Mouse (Mus musculus) R1 (cell line): ENCODE results near the gene Ifnar1.

Source experiments
- DNase-seq: peaks from one replicate; pipeline ENCODE4 v3.0.0-alpha.2; 2018; ENCODE audit warnings: low read depth, low spot score

The Ifnar1 gene

DNA sequence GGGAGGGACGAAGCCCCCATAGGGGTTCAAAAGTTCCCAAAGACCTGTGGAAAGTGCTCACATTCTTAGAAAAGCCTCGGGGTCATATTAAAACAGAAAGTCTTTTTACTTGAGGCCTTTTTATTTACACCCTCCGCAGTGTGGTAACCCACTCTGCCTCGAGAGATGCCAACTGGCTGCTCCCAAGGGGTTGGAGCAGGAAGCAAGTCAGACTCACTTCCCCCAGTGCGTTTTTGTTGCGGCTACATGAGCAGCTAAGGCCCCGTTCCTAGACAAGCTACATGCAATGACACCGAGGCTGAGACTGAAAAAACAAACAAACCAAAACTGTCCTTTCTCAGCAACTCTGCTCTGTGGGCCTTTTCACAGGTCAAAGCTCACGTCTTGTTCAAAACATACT lies 53.5 kb downstream of the Ifnar1 start:
- no peak for DNase-seq

DNA sequence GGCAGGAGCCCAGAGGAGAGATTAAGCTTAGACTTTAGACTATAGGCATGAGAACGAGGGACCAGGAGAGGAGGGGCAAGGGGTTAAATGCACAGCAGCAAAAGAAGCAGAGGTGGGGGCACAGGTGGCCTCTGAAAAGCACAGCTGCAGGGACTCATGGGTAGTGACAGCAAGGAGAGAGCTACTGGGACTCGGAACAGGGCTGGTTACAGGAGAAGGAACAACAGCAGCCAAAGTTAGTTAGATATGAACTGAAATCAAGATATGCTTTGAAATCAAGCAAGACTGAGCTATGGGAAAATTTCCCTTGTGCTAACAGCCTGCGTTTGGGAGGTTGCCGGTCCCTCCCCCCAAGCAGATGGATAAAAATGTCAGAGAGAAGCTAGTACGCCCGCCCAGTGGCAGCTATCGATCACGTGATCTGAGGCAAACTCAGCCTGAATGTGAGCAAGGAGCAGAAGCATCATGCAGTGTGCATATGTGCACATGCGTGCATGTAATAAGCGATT lies 56.6 kb downstream of the Ifnar1 start:
- DNase-seq, result peak; percentile 55

DNA sequence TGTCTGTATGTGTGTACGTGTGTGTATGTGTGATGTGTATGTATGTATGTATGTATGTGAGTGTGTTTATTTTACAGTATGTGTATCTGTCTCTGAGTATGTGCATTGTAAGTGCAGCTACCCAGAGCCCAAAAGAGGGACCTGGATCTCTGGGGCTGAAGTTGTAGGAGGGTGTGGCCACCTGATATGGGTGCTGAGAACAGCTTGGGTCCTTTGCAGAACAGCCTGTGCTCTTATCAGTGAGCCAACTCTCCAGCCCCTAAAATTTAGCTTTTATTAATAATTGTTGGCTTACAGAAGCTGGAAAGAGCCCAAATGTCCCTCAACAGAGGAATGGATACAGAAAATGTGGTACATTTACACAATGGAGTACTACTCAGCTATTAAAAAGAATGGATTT lies 58.6 kb downstream of the Ifnar1 start:
- DNase-seq, result no peak

DNA sequence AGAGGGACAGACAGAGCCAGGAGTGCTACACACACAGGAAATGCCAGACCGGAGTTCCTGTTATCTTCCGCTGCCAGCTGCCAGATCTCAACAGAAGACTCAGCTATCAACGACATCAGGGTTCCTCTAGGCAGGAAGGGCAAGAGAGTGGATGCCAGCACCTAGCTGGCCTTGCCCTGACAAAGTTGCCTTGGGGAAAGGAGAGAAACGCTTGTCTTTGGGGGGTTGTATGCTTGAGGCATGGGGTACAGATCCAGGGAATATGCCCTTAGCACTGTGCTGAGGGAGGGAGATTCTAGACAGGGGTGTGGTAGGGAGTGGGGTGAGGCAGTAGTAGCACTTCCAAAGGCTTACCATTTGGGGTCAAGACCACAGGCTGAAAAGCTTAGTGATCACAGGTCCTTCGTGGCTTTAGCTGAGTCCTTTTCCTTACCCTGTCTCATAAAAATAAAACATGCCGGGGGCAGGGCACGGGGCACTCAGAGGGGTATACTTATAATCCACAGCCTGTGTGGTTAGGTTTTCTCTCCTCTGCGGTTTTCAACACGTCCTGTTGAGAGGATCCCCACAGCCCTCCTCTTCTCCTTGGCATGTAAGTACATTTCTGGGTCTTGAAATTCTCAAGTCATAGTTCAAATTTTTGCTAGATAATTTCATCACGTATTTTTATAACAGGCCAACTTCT lies 60.7 kb downstream of the Ifnar1 start:
- DNase-seq, result no peak

DNA sequence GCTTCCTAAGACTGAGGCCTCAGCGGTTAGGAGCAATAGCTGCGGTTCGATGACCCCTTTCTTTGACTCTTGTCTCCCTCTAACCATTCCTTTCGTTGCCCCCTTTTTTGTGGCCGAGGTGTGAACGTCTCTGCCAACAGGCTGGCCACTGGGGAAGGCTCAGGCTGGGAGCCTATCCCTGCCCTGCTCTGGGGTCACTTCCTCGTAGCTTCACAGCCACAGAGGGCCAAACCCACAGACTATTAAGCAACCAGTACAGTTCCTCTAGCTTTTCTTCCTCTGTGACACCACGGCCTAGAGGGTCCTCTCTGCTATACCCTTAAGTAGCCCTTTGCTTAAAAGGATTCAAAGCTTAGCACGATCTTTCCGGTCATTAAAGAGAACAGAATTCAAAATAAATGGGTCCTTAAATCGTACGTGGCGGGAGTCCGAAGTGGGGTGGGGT lies 61.4 kb downstream of the Ifnar1 start:
- DNase-seq, result no peak

DNA sequence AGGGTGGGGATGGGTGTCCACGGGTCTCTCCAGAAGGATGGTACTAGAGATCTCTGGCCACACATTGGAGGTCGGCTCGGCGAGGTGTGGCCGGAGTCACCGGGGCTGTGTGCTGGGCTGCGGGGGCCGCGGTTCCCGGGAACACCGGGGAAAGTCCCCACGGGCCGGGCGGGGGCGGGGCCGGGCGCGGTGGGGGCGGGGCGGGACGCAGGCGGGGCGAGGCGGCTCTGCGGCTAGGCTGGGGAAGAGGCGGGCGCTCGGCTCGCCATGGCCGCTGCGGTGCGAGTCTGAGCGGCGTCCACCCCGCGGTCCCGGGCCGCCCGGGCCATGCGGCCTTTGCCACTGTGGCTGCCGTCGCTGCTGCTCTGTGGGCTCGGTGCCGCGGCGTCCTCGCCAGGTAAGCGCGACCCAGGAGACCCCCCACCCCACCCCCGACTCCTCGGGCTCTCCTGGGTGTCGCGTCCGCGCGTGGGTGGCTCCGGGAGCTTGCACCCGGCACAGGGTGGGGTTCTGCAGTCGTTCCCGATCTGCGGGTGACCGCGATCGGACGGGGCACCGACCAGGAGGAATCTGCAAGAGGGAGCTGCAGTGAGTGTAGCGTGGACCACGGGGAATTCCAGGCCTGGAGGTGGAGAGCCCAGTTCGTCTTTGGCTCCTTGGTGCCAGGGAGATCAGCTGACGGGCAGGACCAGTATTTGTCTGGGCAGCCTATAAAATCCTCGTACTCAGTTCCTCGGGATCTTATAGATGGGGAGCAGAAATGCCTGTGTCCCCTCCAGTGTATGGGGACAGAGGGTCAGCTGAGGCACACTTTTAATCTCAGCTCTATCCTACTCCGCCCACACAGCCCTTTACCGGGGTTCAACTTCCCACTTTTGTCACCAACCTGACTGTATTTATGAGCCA lies 62.1 kb downstream of the Ifnar1 start, which contains the start of gene Ifngr2:
Gene Ifngr2 (plus strand): TSS at position 237 of the 906 bp plus-strand sequence.
- no peak for DNase-seq

DNA sequence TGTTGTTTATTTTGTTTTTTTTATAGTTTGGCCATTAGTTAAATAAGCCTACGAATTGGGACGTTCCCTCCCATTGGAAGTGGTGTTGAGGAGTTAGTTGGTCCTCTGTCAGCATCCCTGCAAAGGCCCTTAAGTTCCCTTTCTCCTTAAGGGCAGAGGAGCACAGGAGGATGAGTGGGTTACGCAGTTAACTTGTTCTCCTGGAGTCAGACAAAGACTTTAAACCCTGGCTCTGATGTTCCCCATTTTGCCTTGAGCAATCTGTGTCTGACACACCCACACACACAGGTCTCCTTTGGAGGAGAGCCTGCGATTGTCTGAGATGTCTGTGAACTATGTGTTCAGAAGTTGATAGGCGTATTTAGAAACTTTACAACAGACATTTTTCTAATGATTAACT lies 62.9 kb downstream of the Ifnar1 start:
- no peak for DNase-seq

DNA sequence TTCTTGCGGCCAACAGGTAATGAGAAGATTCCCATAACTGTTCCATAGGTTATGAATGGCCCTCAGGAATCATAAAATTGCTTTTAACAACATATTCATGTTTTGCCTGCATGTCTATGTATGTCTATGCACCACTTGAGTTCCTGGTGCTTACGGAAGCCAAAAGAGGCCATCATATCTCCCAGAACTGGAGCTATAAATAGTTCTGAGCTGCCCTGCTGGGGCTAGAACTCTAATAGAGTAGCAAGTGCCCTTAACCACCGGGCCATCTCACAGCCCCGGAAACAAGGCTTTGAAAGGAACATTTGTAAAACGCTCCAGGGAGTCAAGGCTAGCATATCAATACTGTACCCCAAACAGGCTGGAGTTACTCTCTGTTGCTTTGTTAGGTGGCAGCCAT lies 63.5 kb downstream of the Ifnar1 start:
- peak; percentile 71 for DNase-seq

DNA sequence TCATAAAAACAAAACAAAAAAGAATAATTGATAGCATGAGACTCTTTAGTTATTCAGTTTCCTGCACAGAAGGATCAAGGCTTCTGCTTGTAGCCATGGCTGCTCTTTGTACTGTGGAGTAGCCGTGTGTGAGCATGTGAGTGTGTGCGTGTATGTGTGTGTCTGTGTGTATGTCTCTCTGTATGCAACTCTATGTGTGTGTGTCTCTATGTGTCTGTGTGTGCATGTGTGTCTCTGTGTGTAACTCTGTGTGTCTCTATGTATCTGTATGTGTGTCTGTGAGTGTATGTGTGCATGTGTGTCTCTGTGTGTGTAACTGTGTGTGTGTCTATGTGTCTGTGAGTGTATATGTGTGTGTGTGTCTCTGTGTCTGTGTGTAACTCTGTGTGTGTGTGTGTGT lies 64.0 kb downstream of the Ifnar1 start:
- DNase-seq, result no peak

DNA sequence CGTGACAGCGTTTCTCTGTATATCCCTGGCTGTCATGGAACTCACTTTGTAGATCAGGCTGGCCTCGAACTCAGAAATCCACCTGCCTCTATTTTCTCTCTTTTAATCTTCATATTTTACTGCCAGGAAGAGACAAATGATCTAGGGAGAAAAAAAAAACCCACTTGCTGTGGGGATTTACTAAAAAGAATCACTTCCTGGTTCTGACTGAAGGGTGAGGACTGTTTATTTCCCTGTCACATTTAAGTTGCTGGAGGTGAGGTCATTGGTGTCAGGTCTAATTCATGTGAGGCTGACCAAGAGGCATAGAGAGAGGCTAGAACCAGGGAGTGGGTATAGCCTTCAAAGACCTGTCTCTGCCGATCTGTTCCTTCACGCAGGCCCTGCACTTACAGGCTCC lies 64.6 kb downstream of the Ifnar1 start:
- DNase-seq, result no peak

DNA sequence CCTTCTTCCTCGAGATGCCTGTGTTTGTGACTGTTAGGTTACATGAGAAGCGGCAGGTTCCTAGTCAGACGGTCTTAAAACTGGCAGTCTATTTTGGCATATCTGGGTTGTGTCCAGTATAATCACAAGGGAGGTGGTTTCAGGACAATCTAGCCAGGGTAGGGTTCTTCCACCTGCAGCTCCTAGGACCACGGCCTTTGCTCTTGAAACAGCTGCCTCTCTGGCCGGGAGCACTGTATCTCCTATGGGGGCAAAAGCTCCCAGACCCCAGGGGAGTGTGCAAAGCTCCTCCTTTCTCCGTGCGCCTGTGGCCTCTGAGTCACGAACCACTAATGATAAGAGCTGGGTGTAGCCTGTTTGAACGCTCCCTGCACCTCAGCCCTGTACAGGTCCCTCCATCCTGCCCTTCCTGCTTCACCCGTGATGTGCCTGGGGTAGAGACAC lies 66.1 kb downstream of the Ifnar1 start:
- no peak for DNase-seq

DNA sequence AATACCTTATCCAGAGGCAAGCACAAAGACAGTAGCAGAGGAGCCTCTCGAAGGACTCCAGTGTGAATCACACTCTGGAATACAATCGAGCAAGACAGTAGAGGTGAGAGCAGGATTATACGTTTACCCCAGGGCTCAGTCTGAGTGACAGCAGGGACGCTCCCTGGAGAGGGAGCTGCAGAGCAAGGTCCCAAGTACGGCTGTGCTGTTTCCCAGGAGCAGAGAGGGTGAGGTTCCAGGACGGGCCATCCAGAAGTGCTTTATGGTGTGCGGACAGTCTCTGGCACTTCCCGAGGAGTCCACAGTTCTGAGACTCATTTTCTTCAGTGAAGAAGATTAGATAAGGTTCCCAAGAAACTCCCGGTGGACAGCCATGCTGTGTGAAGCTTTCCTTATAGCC lies 67.0 kb downstream of the Ifnar1 start:
- DNase-seq, result no peak

DNA sequence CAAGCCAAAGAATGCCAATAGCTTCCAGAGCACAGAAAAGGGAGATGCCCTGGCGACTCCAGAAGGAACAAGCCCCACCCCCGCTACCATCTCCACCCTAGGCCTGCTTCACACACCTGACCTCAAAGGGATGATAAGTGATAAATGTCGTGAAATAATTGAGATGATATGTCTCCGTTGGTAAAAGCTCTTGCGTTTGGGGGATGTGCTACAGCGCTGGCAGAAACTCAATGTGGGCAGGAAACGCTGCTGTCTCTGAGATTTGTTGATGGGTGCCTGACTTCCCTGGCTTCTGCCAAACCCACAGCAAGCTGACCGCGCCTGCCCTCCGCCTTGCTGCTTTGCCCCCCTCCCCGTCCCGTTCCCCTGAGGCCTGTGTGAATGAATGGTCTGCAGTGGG lies 68.6 kb downstream of the Ifnar1 start:
- DNase-seq, result no peak

DNA sequence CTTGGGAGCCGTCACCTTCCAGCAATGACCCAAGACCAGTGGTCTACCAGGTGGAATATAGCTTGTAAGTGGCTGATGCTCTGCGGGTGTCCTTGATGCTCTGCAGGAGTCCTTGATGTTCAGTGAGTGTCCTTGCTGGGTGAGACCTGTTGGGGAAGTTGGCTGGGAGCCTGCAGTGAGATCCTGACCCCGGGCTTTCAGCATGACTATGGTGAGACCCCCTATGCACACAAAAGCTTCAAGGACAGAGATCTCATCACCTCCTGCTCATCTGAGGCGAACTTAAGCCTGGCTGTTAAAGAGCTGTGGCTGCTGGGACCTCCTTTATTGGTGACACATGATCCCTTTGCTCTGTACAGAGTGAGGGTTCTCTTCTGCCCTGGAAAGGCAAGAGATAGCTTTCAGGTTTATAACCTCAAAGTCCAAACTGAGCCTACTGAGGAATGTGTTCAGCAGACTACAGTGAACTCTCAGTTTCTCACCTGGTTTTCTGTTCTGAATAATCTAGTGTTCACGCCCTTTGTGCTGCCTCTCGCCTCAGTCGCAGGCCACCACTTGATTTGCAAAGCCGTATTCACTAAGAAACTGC lies 70.1 kb downstream of the Ifnar1 start:
- no peak for DNase-seq

DNA sequence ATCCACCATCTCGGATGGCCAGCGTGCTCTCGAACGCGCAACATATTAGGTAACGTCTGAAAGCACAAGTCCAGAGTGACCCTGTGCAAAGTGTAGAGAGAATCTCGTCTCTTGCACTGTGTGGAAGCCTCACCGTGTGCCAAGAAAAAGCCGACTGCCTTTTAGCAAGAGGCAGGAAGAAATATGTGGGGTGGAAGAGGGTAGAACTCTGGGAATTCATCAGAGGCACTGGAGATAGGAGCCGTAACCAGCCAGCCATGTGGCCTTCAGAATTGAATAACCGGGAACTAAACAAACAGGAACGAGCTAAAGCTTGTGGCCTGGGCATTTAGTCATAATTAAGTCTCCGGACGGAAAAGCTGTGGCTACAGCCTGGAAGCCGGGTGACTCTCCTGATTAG lies 71.6 kb downstream of the Ifnar1 start:
- DNase-seq, result no peak
